Mouse (Mus musculus): ENCODE measurements around the gene Bud23.

- TF ChIP-seq ZNF384 (IDR thresholded peaks at IDR 0.05; ENCODE audit: low read depth, low read length) (no peak), ZC3H11A (IDR thresholded peaks at IDR 0.05; ENCODE audit: borderline replicate concordance, low read depth, low read length) (no peak), MAFK (IDR thresholded peaks at IDR 0.05; ENCODE audit: insufficient read depth, low read depth, low read length) (no peak), HCFC1 (IDR thresholded peaks at IDR 0.05; ENCODE audit: borderline replicate concordance, insufficient read depth, low read length) (no peak), CHD2 (IDR thresholded peaks at IDR 0.05; ENCODE audit: low read depth, low read length) (no peak)
Observed at GRCm38 (mm10) chr5:135037946-135038345, 26.8 kb downstream of the Bud23 start.

Measured in ES-E14 (cell line).